Mouse (Mus musculus): ENCODE data around the gene Olfr586.

Gene Olfr586

GRCm38 (mm10) chr7:103125538-103125937, at the start of gene Olfr586:
TSS of gene Olfr586 (minus strand) at chr7:103125638.
- DNase-seq (ENCODE audit: low spot score), result no peak

- no peak for DNase-seq (ENCODE audit: low spot score)
These were observed 44.3 kb upstream of the Olfr586 start for GRCm38 (mm10) chr7:103169697-103170096.

- DNase-seq (ENCODE audit: low spot score), result no peak
These were observed 30.8 kb upstream of the Olfr586 start, which contains the start of gene Olfr589 for GRCm38 (mm10) chr7:103156256-103156655. TSS of gene Olfr589 (minus strand) at chr7:103156356.

GRCm38 (mm10) chr7:103140579-103140978, 15.1 kb upstream of the Olfr586 start, which contains the start of gene Olfr588-ps1:
TSS of gene Olfr588-ps1 (plus strand) at chr7:103140879.
- DNase-seq (ENCODE audit: low spot score), result no peak

DNA sequence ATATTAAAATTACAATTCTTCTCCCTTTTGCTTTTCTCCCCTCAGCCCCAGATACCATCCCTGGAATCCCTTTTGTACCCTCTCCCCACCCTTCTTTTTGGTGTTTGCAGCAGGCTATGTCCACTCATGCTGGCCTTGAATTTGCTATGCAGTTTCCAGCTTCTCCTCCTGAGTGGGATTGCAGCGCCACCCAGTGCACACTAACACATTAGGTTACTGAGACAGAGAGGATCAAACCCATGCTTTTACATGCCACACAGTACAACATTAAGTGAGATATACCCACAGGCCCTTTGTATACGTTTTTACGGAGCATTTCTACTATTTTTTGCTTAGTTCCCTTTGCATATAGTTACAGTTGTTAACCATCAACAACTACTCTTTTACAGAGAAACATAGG, 6.0 kb downstream of the Olfr586 start:
- no peak for DNase-seq (ENCODE audit: low spot score)

DNA sequence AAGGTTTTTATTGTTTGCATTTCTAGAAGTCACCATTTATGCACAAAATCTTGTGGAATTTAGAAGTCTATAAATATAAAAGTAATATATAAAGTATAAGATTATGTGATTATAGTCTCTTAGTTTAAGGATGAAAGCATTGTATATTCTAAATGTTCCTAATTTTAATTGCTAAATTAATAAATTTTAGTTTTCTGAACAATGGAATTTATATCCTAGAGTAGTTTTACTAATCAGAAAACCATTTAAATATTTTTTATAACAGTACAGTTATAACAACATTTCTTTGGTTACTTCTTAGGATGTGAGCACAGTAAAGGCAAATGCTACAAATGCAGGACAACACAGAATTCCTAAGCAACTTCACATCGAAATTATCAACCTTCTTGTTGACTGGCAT, 28.0 kb downstream of the Olfr586 start, which contains the start of gene Olfr585:
Gene Olfr585 (plus strand): TSS at position 301 of the 400 bp plus-strand sequence.
- DNase-seq (ENCODE audit: low spot score), result no peak

GRCm38 (mm10) chr7:103081585-103081984, 43.9 kb downstream of the Olfr586 start, which contains the start of gene Olfr584:
TSS of gene Olfr584 (plus strand) at chr7:103081885.
- DNase-seq (ENCODE audit: low spot score), result no peak
